Mouse (Mus musculus) lung, postnatal 10 days (tissue): ENCODE measurements at regions not wholly inside any gene's neighbourhood (a gene's known extent, or its start where the extent isn't known, plus 50 kb on each side); places are given as distances from the start of the nearest gene placed in this dataset.
"Not testable (repeated sequence)": the region's sequence is repeated elsewhere in the genome, so short reads cannot be mapped to it uniquely, and the experiment has no call there.

Experiments used
- DNase-seq: peaks from one replicate; pipeline ENCODE4 v3.0.0; 2021

DNA sequence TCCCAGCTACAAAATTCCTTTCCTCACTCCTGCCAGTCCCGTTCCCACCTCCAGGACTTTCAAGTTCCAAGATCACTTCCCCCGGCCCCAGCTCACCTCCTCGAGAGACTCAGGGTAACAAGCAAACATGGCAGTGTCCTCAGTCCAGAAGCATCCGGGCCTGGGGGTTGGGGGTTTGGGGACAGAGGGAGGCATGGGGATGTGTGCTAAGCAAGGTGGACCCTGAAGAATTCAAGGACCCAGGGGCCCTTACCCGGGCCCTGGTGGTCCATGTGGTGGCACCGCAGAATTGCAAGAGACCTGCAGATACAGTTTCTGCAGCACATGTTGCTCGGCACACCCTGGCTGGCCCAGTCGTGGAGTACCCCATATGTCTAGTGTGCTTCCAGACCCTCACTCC is 269.9 kb upstream of the Ube2e3 start:
- DNase-seq = no peak

DNA sequence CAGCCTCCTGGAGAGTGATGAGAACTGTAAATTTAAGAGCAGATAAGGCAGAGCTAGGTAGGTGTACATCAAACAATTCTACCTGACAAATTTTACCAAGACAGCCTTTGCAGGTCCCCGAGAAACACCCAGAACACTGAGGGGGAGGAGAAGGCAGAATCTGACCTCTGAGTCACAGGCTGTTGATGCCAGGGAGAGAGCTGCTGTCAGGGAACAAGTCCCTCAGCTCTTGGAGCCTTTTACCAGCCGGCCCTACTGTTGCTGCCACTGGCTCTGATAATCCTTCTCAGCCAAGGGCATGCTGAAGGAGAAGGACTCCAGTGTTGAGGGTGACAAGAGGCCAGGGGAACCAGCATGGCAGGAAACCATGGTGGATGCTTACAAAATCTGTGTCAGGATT is 271.7 kb upstream of the Ube2e3 start:
- no peak for DNase-seq

DNA sequence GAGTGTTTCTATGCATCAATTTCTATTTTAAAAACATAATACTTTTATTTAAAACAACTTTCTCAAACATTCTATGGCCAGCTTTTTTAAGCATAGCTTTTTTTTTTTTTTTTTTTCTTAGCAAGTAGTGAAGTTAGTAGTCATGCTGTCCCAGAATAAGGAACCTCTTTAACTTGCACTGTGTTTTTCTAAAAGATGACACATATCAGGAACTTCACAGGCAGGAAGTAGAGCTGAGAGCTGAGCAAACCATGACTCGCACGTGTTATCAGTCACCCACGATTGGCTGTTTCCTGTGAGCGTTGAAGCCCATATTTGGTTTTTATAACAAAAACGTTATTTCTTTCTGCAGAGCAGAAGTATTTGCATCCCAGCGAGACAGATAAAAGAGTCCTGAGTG is 287.9 kb upstream of the Ube2e3 start:
- no peak for DNase-seq

DNA sequence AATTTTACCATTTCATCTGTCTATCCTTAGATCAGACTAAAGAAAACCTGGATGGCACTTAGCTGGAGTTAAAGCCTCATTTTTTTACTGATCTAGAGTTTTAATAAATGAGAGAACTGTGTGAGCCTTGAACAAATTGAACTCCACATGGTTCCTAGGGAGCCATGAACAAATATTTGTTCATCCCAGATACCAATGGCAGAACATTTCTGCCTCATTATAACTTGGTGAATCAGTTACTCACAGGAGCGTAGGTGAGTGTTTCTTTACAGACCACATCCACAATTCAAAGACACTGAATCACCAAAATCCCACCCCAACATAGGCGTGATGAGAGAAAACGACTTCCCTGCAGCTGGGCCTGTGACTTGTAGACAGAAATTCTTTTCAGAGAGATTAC is 295.4 kb upstream of the Ube2e3 start:
- no peak for DNase-seq

DNA sequence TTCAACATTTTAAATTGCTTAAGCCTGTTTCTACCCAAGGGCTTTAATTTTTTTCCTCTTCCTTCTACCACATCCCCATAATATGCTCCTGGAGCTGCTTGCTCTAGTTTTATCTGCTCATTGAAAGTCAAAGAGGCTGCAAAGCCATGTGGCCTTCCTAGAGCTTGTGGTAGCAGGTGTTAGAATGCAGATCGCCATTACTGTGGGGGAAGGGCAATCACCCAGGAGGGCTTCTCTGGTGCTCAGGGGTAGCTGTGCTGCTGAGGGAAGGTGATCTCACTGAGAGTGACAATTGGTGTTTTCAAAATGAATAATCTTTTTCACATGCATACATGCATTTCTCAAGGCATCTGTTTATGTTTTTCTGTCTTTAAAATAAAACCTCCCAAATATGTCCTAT is 309.8 kb upstream of the Ube2e3 start:
- DNase-seq = no peak

DNA sequence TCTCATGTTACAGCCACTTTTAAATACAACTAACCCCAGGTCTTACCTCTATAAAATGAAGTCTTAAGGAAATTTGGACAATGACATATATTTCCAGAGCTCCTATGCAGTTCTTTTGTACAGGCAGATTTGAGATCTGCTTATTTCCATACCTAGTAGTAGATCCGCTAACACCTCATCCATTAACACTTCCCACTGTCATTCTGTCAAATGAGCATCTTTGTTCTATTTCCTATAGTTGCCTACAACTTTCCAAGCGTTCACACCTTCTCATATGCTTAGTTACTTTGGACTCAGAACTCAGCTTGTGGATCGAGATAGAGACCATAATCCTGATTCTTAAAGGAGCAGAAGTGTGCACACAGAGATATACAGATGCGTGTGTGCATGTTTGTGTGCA is 316.8 kb upstream of the Ube2e3 start:
- DNase-seq = no peak

DNA sequence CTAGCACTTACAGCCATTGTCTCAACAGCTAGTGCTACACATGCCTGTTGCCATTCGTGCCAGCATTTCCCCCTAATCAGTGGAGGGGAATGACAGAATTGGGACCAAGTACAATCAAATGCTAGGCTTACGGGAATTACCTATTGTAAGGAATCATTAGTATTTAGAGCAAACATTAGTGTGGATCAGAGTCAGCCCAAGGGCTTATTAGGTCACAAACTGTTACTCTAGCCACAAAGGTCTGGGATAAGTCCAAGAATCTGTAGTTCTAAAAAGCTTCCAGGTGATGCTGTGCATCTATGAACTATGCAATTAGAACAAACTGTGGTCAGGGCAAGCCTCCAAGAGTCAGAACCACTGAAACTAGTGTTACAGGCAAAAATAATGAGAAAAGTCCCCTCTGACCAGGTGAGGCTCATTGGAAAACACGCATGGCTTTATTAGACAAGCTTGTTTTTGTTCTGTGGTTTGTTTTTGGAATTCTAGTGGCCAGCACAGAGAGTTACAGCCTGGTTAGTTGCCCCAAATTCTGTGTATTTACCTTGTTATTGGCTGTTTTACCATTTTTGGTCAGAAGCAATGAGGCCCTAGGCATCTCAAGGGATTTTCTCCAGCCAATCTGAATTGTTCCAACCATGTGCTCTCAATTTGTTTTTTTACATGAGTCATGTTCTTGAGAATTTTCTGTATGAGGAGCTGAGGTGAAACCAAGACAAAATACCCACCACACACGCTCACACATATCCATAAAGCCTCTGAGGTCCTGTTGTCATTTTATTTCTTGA is 319.0 kb upstream of the Ube2e3 start:
- DNase-seq = no peak

DNA sequence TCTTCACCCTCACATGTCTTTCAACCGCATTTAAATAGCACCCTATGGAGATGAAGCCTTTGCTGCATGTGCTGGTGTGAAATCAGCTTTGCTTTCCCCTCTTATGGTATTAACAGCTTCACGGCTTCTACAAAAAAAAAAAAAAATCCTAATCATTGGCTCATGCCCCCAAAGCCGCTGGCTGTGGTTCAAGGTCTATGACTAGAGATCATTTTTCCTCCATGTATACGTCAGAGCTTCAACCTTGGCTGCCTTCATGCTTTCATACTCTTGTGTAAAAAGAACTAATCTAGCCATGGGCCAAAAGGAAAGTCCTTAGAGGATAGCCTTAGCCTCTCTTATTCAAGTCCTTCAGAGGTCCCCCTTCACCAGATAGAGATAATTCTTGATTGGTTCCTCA is 320.6 kb upstream of the Ube2e3 start:
- DNase-seq = no peak

DNA sequence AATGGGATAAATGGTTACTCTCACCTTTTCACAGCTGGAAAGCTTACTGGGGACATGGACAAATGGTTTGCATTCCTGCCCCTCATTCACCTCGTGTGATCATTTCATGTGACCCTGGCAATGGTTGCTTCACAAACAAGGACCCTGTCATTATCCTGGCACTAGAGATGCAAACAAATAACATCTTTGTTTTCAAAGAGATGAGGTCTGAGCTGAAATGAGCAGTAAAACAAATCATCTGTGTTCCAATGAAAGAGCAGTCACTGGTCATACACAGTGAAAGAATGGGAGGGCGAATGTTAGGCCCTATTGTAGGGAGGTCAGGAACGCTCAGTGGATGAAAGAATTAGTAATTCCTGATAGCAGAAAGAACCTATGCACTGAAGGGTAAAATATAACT is 327.5 kb upstream of the Ube2e3 start:
- no peak for DNase-seq

DNA sequence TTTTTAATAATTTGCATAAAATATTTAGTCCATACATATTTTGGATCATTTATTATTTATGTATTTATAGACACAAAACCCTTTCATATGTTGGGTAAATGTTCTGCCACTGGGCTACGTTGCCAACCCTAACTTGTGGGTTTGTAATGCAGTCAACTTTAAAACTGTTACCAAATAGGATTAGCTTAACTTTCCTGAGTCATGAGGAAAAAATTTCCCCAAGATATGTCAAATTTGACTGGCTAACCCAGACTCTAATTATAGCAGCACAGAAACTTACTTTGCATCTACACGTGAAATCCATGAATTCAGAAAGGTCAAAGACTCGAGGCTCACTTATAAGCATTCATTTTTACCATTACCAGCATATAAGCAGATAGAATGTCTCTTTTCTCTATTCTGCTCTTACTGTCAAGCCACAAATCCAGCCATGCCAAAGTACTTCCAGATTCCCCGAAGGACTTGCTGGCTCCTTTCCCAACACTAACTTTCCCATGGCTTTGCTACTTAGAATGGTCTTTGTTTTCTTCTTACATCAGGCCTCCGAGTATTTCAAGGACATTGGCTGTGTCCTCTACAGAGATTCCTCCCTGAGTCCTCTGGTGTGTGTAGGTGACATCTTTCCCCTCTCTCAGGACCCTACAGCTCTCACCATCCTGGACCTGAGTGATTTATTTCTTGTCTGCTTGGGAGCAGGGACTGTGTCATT is 328.2 kb upstream of the Ube2e3 start:
- peak; percentile 27 for DNase-seq

DNA sequence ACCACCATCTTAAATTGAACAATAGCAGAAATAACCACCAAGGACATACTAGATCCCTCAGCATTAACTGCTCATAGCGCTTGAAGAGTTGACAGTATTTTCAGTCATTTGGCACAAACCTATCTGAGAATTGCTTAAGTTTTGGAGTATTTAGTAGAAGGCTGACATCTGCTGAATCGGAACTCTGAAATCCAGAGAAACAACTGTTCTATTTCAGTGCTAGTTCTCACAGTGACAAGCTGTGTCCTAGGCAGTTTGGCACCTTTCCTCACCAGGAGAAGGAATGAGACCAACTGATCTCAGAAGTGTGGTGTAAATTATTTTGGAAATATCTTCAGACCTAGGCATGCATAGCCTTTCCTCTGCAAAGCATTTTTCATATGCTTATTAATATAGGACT is 330.4 kb upstream of the Ube2e3 start:
- DNase-seq = peak; percentile 13

DNA sequence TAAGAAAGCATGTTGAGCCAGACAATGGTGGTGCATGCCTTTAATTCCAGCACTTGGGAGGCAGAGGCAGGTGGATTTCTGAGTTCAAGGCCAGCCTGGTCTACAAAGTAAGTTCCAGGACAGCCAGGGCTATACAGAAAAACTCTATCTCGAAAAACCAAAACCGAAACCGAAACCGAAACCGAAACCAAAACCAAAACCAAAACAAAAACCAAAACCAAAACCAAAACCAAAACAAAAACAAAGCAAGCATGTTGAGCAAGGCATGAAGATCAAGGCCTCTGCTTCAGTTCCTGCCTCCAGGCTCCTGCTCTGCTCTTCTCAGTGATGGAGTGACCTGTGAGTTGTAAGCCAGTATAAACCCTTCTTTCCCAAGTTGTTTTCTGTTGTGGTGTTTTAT is 334.0 kb upstream of the Ube2e3 start:
- not testable (repeated sequence) for DNase-seq

DNA sequence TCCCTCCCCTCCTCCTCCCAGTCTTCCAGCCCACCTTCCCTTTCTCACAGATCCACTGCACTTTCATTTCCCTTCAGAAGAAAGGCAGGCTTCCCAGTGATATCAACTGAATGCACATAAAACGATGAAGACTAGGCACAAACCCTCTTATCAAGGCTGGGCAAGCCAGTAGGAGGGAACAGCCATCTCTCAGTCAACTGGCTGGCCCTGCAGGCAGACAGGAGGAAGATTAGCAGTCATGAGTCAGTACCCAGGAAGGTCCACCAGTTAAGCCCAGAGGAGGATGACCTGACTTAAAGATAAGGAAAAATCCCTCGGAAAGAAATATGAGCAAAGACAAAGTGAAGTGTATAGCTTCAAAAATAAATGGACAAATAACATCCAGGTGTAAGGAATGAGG is 337.4 kb upstream of the Ube2e3 start:
- no peak for DNase-seq

DNA sequence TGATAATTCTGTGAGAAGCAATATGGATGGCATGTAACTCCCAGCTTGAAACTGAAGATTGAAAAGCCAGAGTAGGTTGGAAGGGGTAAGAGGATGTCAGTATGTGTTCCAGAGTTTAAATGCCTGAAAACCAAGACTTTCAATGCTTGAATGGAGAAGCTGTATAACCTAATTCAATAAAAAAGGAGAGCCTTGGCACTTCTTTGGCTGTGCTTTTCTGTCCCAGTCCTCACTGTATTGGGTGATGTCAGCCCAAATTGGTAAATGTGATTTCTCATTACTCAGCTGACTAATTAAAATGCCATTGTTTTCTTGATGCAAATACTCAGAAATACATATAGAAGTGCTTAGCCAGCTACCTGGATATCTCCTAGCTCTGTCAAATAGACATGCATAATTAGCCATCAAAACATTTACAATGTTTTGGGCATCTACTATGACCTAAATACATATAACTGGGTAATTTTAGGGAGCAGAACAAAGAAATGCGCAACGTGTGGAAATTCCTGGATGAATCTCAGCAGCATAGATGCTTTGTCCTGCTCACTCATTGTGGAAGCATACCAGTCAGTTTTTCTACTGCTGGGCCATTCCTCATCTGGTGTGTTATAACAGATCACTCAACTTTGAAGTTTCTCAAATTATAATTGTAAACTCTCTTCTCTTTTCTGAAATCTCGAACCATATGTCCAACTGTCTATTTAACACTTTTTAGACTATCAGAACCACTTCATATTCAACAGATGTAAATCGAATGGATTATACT is 347.5 kb upstream of the Ube2e3 start:
- DNase-seq = no peak

DNA sequence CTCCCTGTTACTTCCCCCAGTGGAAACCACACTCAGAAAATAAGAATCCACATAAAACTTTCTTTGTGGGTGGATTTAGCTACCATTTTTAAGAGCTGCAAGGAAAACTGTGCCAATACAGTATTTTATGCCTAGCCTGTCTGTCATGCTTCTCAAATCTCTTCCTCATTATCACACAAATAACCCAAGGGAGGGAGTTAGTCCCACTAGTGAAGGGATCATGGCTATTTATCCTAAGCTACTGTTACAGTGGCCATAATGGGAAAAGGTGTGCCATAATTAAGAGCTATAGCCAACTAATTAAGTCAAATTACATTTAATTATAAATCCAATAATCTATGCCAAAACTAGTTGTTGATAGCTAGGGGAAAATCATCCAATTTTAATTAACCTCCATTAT is 374.8 kb upstream of the Ube2e3 start:
- DNase-seq = no peak

DNA sequence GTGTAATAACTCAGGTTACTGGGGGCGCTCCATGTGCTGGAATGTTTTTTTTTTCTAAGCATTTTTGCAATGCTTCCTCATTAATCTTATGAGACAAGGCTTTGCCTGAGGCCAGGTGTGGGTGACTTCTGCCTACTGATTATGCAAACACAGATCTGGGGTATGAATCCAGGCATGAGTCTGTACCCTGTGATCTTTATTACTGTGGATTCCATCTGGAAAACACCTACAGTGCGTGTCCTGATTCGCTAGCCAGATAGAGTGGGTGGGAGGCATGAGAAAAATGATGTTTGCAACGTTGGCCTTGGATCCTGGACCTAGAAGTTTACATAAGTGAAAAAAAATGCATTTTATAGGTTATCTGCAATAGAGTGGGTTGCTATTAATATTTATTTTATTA is 387.9 kb upstream of the Ube2e3 start:
- no peak for DNase-seq

DNA sequence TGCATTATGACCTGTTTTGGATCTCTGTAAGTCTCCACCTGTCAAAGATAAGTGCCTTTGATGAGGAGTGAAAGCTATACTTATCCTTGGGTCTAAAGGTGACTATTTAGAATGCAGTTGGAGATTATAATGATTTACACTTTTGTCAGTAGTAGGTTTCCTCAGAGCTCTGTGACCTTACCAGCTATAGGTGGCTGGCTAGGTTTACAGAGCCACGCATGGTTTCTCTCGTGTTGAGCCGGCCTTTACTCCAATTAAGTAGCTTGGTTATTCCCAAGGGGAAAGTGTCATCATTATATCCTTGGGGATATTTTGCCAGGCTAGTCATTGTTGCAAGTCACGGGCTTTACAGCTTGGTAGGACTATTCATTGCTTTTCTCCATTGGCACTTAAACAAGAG is 408.5 kb upstream of the Ube2e3 start:
- no peak for DNase-seq

DNA sequence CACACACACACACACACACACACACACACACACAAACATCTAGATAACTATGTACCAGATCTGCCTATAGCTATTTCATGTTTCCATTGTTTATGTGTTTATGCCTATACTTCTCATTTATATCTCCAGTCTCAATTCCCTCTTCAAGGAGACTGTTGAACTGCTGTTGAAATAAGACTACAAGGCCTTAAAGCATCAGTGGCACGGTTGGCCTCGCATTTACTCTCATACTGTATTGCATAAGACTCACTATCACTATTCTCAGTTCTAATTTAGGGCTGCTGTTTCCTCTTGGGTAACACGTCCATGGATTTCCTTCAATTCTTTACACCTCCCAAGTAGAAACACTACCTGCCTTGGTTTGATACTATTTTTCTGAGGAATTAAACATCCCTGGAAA is 414.5 kb upstream of the Ube2e3 start:
- DNase-seq = no peak

DNA sequence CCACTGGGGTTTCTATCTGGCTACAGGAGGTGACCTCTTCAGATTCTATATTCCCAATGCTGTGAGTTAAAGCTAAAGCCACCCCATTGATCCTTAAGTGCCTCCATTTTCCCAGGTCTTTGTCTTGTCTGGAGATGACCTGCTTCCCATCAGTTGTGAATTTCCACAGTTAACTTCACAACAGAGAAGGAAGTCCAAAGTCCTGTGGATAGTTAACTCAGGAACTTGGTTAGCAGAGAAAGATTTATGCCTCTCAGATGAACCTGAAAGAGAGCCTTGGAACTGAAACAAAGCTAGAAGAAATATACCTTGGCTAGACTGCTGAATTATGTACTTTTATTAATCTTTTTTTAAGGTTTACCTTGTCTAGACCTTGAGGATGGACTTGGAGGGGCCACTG is 431.1 kb upstream of the Ube2e3 start:
- no peak for DNase-seq

DNA sequence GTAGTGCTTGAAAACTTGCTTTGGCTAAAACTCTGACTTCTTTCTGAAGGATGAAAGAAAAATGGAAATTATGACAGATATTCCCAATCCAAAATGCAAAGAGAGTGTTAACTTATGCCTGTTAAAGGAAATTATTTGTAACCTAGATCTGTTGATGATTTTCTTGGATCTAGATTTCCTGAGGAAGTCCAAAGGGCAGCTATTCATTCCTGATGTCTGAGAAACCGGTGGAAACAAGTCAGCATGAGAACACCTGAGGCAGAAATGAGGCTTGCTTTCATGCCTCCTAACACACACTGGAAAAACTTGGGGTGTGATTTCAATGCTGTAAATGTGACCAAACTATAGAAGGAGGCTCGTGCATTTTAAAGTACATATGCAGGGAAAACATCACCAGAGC is 432.9 kb upstream of the Ube2e3 start:
- no peak for DNase-seq

DNA sequence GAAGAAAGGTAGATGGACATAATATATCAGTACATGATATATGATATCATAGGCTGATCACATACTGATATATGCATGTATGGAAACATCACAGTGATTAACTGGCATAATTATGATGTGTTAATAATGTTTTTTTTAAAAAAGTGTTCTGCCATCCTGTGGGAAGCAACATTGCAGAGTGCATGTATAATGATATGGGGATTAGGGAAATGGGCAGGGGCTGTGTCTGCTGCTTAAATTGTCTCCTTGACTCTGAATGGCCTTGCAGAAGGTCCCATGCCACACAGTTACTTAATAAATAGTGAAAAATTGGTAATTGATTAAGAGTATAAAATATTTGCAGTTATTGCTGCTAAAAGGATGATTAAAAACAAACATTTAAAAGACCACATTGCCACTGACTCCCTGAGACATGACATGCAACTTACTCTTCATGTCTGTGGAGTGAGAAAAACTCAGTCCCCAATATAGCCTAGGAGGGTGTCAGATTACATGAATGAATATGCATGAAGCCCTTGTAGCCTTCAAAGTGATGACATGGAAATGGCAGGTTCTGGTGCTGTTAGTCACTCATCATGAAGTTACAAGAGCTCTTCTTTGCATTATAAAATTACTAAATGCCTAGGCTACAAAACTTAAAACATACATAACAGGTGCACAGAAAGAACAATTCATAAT is 440.1 kb upstream of the Ube2e3 start:
- no peak for DNase-seq

DNA sequence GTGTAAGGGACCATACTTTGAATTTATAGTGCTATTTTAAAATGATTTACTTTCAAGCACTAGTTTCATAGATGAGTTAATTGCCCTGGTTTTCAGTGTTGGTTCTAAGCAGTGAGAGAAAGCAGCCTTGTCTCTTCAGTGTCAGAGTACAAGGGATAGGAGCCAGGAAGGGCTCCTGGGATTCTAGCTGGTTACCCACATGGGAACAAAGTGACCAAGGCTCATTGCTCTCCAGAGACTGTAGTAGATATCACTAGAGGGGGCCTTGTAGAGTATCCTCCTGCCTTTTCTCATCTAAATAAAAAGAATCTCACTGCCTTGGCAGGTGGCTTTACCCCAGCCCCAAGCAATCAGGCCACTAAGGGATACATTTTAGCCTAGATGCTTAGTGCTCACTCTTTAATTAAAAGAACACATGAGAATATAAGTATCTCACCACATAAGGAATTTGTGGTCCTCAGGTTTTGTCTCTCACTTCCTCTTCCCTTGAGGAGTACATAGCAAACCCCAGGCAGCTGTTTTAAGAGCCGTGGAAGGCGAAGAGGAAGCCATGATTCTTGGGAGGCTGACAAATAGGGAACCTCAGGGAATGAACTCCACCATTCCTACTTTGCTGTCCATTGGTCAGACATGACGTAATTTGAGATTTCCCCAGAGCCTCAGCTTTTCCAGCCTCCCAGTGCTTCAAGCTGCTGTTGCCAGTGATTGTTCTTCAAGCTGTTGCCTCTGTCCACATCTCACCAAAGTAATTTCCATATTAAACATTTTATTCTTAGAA is 449.2 kb upstream of the Ube2e3 start:
- DNase-seq = peak; percentile 25
